Mouse (Mus musculus) embryonic fibroblast, embryonic 13.5 days (primary cell): Measurements from ENCODE around the gene Fzr1.

Experiments
- CTCF ChIP-seq: IDR thresholded peaks from 2 replicates; pipeline ENCODE4 v1.5.1; 2011; ENCODE audit warnings: mild to moderate bottlenecking, control low read depth, low read length, moderate library complexity, borderline replicate concordance; ENCODE audit not compliant: insufficient read depth
- POLR2A ChIP-seq: IDR thresholded peaks from 2 replicates; pipeline ENCODE4 v1.6.1; 2011; ENCODE audit warnings: low read depth, mild to moderate bottlenecking, control low read depth, low read length, moderate library complexity

DNA sequence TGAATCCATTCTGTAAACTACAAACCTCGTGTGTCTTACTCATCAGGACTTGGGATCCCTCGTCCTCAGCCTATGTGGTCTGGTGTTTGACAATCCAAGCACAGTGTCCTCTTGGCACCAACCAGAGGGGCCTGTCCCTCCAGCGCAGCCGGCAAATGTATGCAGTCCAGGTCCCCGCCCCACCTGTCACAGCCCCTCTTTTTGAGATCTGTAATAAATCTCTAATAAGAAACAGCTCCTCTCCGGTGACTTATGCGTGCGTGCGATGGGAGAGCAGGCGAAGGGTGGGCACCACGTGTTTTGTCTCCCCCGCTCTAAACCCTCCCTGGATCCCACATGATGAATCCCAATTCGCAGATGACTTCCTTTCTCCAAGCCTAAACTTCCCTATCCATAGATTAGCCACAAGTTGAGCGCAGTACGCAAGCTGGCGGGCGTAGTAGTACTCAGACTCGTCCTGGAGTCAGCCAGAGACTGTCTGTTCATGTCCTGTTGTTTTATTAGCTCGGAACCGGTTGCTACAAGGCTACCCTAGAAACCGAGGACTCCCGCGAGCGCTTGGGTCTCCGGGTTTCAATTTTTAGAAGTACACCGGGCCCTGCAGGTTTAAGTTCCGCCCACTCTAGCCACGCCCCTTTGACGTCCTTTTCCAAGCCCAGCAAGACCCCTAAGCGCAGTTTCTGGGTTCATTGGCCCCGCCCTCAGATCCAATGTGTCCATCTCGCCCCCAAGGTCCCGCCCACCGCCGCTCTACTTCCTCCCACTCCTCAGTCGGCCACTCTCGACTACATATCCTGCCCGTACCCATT, 58.4 kb downstream of the Fzr1 start:
- TF ChIP-seq CTCF, result no peak
- peak; percentile 52 for TF ChIP-seq POLR2A
